Mouse (Mus musculus): Measurements from ENCODE around the gene Sppl2b.

- TF ChIP-seq POLR2A (IDR thresholded peaks at IDR 0.05; ENCODE audit: extremely low read depth, insufficient read depth, low read length) (no peak), CTCF (IDR thresholded peaks at IDR 0.05; ENCODE audit: extremely low read depth, insufficient read depth, low read length) (no peak)
Measured at GRCm38 (mm10) chr10:80837827-80838226, 17.2 kb upstream of the Sppl2b start.
